Mouse (Mus musculus): ENCODE data around the gene Bfsp2.

DNA sequence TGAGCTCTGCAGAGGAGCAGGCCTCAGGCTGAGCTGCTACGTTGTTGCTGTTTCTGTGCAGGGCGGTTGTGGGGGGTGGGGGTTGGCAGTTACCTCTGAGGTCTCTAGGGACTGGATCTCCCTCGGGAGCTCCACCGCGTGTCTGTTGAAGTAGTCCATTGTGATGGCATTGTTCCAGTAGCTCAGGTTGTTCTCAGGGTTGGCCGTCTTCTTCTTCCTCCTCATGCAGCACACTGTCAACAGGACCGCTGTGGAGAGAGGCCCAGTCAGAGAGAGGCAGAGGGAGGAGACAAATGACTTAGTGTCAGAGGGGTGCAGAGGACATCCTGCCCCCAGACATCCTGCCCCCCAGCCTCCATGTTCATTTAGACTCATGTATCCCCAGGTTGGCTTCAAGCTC is 8.9 kb upstream of the Bfsp2 start:
- no peak for TF ChIP-seq CTCF (IDR thresholded peaks at IDR 0.05; ENCODE audit: low read depth, low read length)
- TF ChIP-seq POLR2A (IDR thresholded peaks at IDR 0.05; ENCODE audit: insufficient read depth, low read length), result no peak
- TF ChIP-seq EP300 (IDR thresholded peaks at IDR 0.05; ENCODE audit: insufficient read depth, low read depth, low read length), result no peak
